ENCODE assay signal across 8 mouse cellular contexts in genomic region chr5:30796125-30796524, GRCm38 (mm10). TPM values are rescaled to one million over a fixed set of nuclear protein-coding genes. Genes with fewer than 3 reads are reported as not detected.
DNase-seq lines count a peak whose midpoint lies in the region; ATAC-seq lines count a peak whose summit lies in the region.
"Had no signal": no experiment of that assay in that cellular context is flagged by ENCODE, and none has a peak within 500 bp of the region (broad histone marks: within the 10 kb centered on the region; RNA-seq: fewer than 3 reads in every experiment).

No protein-coding gene starts in this region.

- H3K36me3 ChIP-seq in limb, embryonic 11.5 days (ENCODE audit: control insufficient read depth, insufficient read depth, low read length) = no peaks in the 10 kb centered on the region
- peaks cover 65% of the 10 kb centered on the region for H3K36me3 ChIP-seq in midbrain, embryonic 15.5 days (replicated peaks)

- H3K27ac ChIP-seq in limb, embryonic 11.5 days (replicated peaks; ENCODE audit: low read depth, low read length) = no peak overlapping the region
- 0 out of 2 replicates have a peak overlapping the region, but pooled peaks have one; percentile 25 for H3K27ac ChIP-seq in midbrain, embryonic 15.5 days

- no peaks in the 10 kb centered on the region for H3K27me3 ChIP-seq in limb, embryonic 11.5 days (ENCODE audit: control insufficient read depth, insufficient read depth, low read length)
- no peaks in the 10 kb centered on the region for H3K27me3 ChIP-seq in midbrain, embryonic 15.5 days (replicated peaks)

- no peak overlapping the region for H3K9ac ChIP-seq in limb, embryonic 11.5 days (ENCODE audit: low read length)
- H3K9ac ChIP-seq in midbrain, embryonic 15.5 days = no peak overlapping the region

- H3K4me1 ChIP-seq in limb, embryonic 11.5 days (ENCODE audit: control insufficient read depth, insufficient read depth, low read length) = no peaks in the 10 kb centered on the region
- peaks cover 6% of the 10 kb centered on the region for H3K4me1 ChIP-seq in midbrain, embryonic 15.5 days

- H3K4me3 ChIP-seq in limb, embryonic 11.5 days (ENCODE audit: low read depth, low read length) = no peak overlapping the region
- H3K4me3 ChIP-seq in midbrain, embryonic 15.5 days = no peak overlapping the region
- H3K4me3 ChIP-seq: myocyte had no signal

- no peak overlapping the region for H3K4me2 ChIP-seq in limb, embryonic 11.5 days (ENCODE audit: low read depth, severe bottlenecking)
- no peak overlapping the region for H3K4me2 ChIP-seq in midbrain, embryonic 15.5 days

- WGBS in limb, embryonic 11.5 days = 13% methylated on average over 12 of the region's 12 CpGs
- WGBS in midbrain, embryonic 15.5 days = 15% methylated on average over 12 of the region's 12 CpGs

- peak; percentile 45 for DNase-seq in adrenal gland, adult 8-10 months
- DNase-seq in embryo, embryonic 10.5 days (ENCODE audit: low spot score) = peak; percentile 83
- DNase-seq in kidney, adult 11 months = peak; percentile 35
- DNase-seq in limb, embryonic 11.5 days (ENCODE audit: low spot score) = peak; percentile 91
- peak; percentile 63 to 83 for DNase-seq in spleen, postnatal 14 days (ENCODE audit: low spot score in 2 of 2)

- no peaks in the 10 kb centered on the region for H3K9me3 ChIP-seq in limb, embryonic 11.5 days (ENCODE audit: control insufficient read depth, low read length)
- H3K9me3 ChIP-seq in midbrain, embryonic 15.5 days = no peaks in the 10 kb centered on the region

- ATAC-seq in granulocyte monocyte progenitor cell, adult 5-6 weeks (replicated peaks; ENCODE audit: poor library complexity, severe bottlenecking) = peak; percentile 78
- ATAC-seq in limb, embryonic 11.5 days (ENCODE audit: insufficient number of reproducible peaks, low FRiP score, low TSS enrichment, low read depth) = peak; percentile 48
- ATAC-seq in midbrain, embryonic 15.5 days (replicated peaks) = peak; percentile 48

RNA-seq across cellular contexts. Expression of gene Mapre3, which starts 18.3 kb away (rescaled TPM):
- 10 to 100 TPM; 75.9 to 93.2 (median 85.2) TPM for total RNA-seq in adrenal gland, adult 8-10 months (2022)
- not detected in 2 replicates for total RNA-seq in granulocyte monocyte progenitor cell, adult 5-6 weeks (2014; fragmentation: Nextera tagmentation)
- total RNA-seq in granulocyte monocyte progenitor cell, adult 5-6 weeks (2017) = not detected in 2 replicates
- polyA plus RNA-seq in limb, embryonic 11.5 days (2014; fragmentation: Nextera tagmentation; extraction: Ambion mirVana) = 16.8 and 18.0 TPM in 2 replicates
- 164 and 166 TPM in 2 replicates for polyA plus RNA-seq in midbrain, embryonic 15.5 days (2015; fragmentation: Nextera tagmentation; extraction: Ambion mirVana)

Comparison
In these comparisons a context has a peak if more than half of its experiments do, and no peak if none do; other contexts are left out.
1. DNase-seq: peak in every context shown above with its lines; median percentile 91 in limb, embryonic 11.5 days; 83 in embryo, embryonic 10.5 days; 73 in spleen, postnatal 14 days; 45 in adrenal gland, adult 8-10 months; 35 in kidney, adult 11 months.
2. RNA of gene Mapre3, which starts 18.3 kb away (total RNA-seq): 75.9 to 93.2 TPM in adrenal gland, adult 8-10 months; not detected in granulocyte monocyte progenitor cell, adult 5-6 weeks; every median in the first group is over 10 times any median in the second.
3. Peak in every context shown above with its lines, with median percentiles within 50 percentile points of each other: ATAC-seq.